In the genomic region with DNA sequence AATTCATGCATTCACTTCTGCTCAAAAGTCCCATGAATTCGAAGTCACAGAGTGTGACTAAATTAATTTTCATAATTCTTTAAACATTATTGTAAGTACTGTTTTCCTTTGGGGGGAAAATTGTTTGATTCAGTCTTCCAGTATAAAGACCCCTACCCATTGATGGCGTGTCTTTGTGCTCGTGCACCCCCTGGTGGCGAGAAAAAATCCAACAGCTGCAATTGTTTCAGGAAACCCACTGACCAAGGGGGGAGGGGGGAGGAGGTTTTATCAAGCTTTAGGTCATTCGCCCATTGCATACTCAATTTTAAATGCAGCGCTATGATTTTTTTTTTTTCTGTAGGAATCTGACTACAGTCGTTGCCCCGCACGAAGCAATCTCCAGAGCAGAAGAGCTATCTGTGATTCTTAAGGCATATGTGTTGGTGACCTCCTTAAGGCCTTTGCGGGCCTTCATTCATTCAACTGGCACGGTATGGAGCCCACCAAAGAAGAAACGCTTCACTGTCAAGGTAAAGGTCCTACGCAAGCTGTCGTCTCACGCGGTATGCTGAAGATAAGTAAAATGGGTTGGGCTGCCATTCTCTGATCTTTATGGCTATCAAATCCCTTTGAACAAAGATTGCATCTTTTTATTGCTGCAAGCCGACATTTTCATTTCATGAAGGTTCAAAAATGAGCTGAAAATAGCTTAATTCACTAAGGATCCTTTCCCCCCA, we compare ENCODE assay signal across 8 mouse cellular contexts.
DNase-seq lines count a peak whose midpoint lies in the region; ATAC-seq and TF ChIP-seq lines count a peak whose summit lies in the region.

No protein-coding gene starts in this region.

- no peak overlapping the region for H3K9ac ChIP-seq in hindbrain, embryonic 13.5 days
- no peak overlapping the region for H3K9ac ChIP-seq in limb, embryonic 11.5 days (ENCODE audit: low read length)
- H3K9ac ChIP-seq in stomach, postnatal 0 days (ENCODE audit: low read length), result no peak overlapping the region

- H3K27me3 ChIP-seq in hindbrain, embryonic 10.5 days (ENCODE audit: insufficient read depth, poor library complexity, severe bottlenecking), result no peaks in the 10 kb centered on the region
- no peaks in the 10 kb centered on the region for H3K27me3 ChIP-seq in hindbrain, embryonic 13.5 days
- H3K27me3 ChIP-seq in limb, embryonic 11.5 days (ENCODE audit: control insufficient read depth, insufficient read depth, low read length), result no peaks in the 10 kb centered on the region
- no peaks in the 10 kb centered on the region for H3K27me3 ChIP-seq in stomach, postnatal 0 days (ENCODE audit: control insufficient read depth, insufficient read depth, low read length)

- no peaks in the 10 kb centered on the region for H3K36me3 ChIP-seq in hindbrain, embryonic 10.5 days
- H3K36me3 ChIP-seq in hindbrain, embryonic 13.5 days, result no peaks in the 10 kb centered on the region
- no peaks in the 10 kb centered on the region; the same call in 1 of the 2 replicates for H3K36me3 ChIP-seq in limb, embryonic 11.5 days (ENCODE audit: control insufficient read depth, insufficient read depth, low read length)
- H3K36me3 ChIP-seq in stomach, postnatal 0 days (ENCODE audit: control insufficient read depth, insufficient read depth, low read length), result no peaks in the 10 kb centered on the region

- peak; percentile 70 for DNase-seq in hindbrain, embryonic 10.5 days (ENCODE audit: low spot score)
- DNase-seq in 3T3-L1 (ENCODE audit: low read depth, low spot score), result peak; percentile 64
- DNase-seq in ZHBTc4 (ENCODE audit: low read depth, low spot score), result peak; percentile 61
- peak; percentile 53 for DNase-seq in gastrocnemius, adult 2 months
- DNase-seq in limb, embryonic 11.5 days (ENCODE audit: low spot score), result peak; percentile 87
- DNase-seq in stomach, postnatal 0 days (ENCODE audit: low spot score), result peak; percentile 21
- no peak for DNase-seq in cerebellum, adult 18-20 months

- WGBS in hindbrain, embryonic 10.5 days, result 58% methylated on average over 17 of the region's 17 CpGs
- 61% methylated on average over 17 of the region's 17 CpGs for WGBS in hindbrain, embryonic 13.5 days
- WGBS in limb, embryonic 11.5 days, result 51% methylated on average over 17 of the region's 17 CpGs
- WGBS in stomach, postnatal 0 days, result 55% methylated on average over 17 of the region's 17 CpGs

- H3K4me3 ChIP-seq in hindbrain, embryonic 10.5 days, result no peak overlapping the region
- H3K4me3 ChIP-seq in hindbrain, embryonic 13.5 days, result no peak overlapping the region
- no peak overlapping the region for H3K4me3 ChIP-seq in gastrocnemius, adult 2 months
- H3K4me3 ChIP-seq in limb, embryonic 11.5 days (ENCODE audit: low read depth, low read length), result no peak overlapping the region
- no peak overlapping the region for H3K4me3 ChIP-seq in stomach, postnatal 0 days (ENCODE audit: low read depth, low read length)

- no peak for TF ChIP-seq EP300 in stomach, postnatal 0 days (optimal IDR thresholded peaks at IDR 0.05)

- TF ChIP-seq CTCF in gastrocnemius, adult 2 months (IDR thresholded peaks at IDR 0.05), result peak; percentile 79
- TF ChIP-seq CTCF in stomach, postnatal 0 days (IDR thresholded peaks at IDR 0.05; ENCODE audit: low read depth), result peak; percentile 77

- no peak for ATAC-seq in hindbrain, embryonic 13.5 days (ENCODE audit: low FRiP score)
- ATAC-seq in limb, embryonic 11.5 days (ENCODE audit: insufficient number of reproducible peaks, low FRiP score, low TSS enrichment, low read depth), result no peak
- ATAC-seq in stomach, postnatal 0 days (ENCODE audit: low FRiP score, low TSS enrichment), result no peak

- H3K4me1 ChIP-seq in hindbrain, embryonic 10.5 days (replicated peaks), result no peaks in the 10 kb centered on the region
- no peaks in the 10 kb centered on the region for H3K4me1 ChIP-seq in hindbrain, embryonic 13.5 days (replicated peaks)
- H3K4me1 ChIP-seq in limb, embryonic 11.5 days (ENCODE audit: control insufficient read depth, insufficient read depth, low read length), result no peaks in the 10 kb centered on the region
- no peaks in the 10 kb centered on the region for H3K4me1 ChIP-seq in stomach, postnatal 0 days (replicated peaks; ENCODE audit: control insufficient read depth, insufficient read depth)

- intact Hi-C loops in gastrocnemius, adult 2 months (cut with DNase I), result loop anchor here (5.0 kb wide), 1 partner anchor 106 kb away; no protein-coding TSS in a partner anchor

- no peak overlapping the region for H3K27ac ChIP-seq in hindbrain, embryonic 10.5 days
- H3K27ac ChIP-seq in hindbrain, embryonic 13.5 days, result no peak overlapping the region
- H3K27ac ChIP-seq in gastrocnemius, adult 2 months, result no peak overlapping the region
- no peak overlapping the region for H3K27ac ChIP-seq in limb, embryonic 11.5 days (replicated peaks; ENCODE audit: low read depth, low read length)
- H3K27ac ChIP-seq in stomach, postnatal 0 days (replicated peaks), result no peak overlapping the region

- H3K4me2 ChIP-seq in hindbrain, embryonic 13.5 days, result no peak overlapping the region
- H3K4me2 ChIP-seq in limb, embryonic 11.5 days (ENCODE audit: low read depth, severe bottlenecking), result no peak overlapping the region
- H3K4me2 ChIP-seq in stomach, postnatal 0 days (replicated peaks; ENCODE audit: low read depth), result no peak overlapping the region

- H3K9me3 ChIP-seq in hindbrain, embryonic 10.5 days, result no peaks in the 10 kb centered on the region
- H3K9me3 ChIP-seq in hindbrain, embryonic 13.5 days, result no peaks in the 10 kb centered on the region
- H3K9me3 ChIP-seq in limb, embryonic 11.5 days (ENCODE audit: control insufficient read depth, low read length), result no peaks in the 10 kb centered on the region
- H3K9me3 ChIP-seq in stomach, postnatal 0 days (ENCODE audit: control insufficient read depth, low read length), result no peaks in the 10 kb centered on the region

Comparison
In these comparisons a context has a peak if more than half of its experiments do, and no peak if none do; other contexts are left out.
1. DNase-seq: peak in hindbrain, embryonic 10.5 days (single experiment), 3T3-L1 (single experiment), ZHBTc4 (single experiment), gastrocnemius, adult 2 months (single experiment), limb, embryonic 11.5 days (single experiment) and stomach, postnatal 0 days (single experiment); none in cerebellum, adult 18-20 months (0 of 2).